Mouse (Mus musculus) kidney, adult 2 months (tissue): ENCODE results near the gene Srsf10.

Experiments used
- CTCF ChIP-seq: fragments of 200-500 bp; conservative IDR thresholded peaks from 2 replicates; pipeline ENCODE4 v1.5.1; 2011; ENCODE audit warnings: low read depth, mild to moderate bottlenecking, control low read depth, low read length, moderate library complexity, mixed read lengths; ENCODE audit not compliant: insufficient read depth, insufficient read length
- POLR2A ChIP-seq: fragments of 200-500 bp; IDR thresholded peaks from one replicate; pipeline ENCODE4 v1.6.1; 2011; ENCODE audit warnings: low read depth, low read length, control low read depth

- TF ChIP-seq POLR2A (no peak), CTCF (peak; percentile 20; the same call in 1 of the 2 replicates)
These were observed 22.2 kb downstream of the Srsf10 start for GRCm38 (mm10) chr4:135877742-135878141.
